Mouse (Mus musculus) megakaryocyte, embryonic 14.5 days (primary cell): ENCODE data around the gene Klhl3.

Experiments
- FLI1 ChIP-seq: IDR thresholded peaks from 2 replicates; pipeline ENCODE4 v1.6.1; 2012; ENCODE audit warnings: low read length, inconsistent platforms, mixed read lengths
- GATA1 ChIP-seq: IDR thresholded peaks from 3 replicates; pipeline ENCODE4 v1.6.1; 2012; ENCODE audit warnings: mixed read lengths, low read length, inconsistent platforms, borderline replicate concordance

DNA sequence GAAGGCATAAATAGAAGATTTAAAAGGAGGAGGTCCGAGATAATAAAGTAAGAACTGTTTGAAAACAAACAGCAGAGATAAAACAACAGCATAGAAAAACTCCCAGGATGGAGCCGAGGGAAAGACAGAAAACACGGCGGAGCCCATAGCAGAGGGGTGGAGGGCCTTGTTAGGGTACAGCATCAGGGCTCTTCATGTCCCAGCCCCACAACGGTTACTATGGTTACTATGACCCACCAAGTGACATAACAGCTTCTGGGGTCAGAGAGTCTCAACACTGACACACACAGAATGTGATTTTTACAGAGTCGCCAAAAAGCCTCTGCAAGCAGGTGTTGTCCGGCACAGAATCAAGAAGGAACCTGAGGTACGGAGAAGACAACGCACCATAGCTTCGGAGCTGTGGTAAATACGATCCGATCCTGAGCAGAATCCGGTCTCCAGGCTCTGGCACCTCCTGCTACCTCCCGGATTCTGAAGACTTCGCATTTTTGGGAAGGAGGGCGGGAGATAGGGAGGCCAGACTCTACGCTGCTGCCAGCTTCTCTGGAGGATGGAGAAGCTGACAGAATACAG lies 35.0 kb upstream of the Klhl3 start:
- TF ChIP-seq GATA1 (no peak), FLI1 (no peak)
